Comparison of ENCODE assay signal across 7 mouse cellular contexts in the genomic region with DNA sequence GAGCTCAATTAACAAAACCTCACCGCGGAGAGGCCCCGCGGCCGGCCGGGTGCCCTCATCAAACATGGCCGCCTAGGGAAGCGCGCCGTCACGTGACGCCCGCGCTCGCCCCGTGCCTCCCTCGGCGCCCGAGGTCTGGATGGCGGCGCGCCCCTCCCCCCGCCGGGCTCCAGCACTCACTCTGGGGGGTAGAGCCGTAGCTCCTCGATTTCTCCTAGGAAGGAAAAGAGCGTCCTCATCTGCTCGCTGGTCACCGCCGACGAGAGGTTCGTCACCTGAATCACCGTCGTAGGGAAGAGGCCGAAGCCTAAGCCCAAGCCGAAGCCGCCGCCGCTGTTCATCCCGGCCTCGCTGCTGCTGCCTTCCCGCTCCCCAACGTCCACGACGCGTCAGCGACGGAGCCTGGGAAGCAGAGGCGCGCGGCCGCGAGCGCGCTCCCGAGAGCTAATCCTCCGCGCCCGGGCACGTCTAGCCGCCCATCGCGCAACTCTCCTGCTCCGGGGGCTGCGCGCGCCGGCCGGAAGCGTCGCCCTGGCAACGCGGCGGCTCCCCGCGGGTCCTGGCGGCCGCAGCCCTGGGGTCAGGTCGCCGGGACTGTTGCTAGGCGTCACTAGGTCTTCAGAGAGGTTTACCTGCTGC. TPM values are rescaled to one million over a fixed set of nuclear protein-coding genes. Genes with fewer than 3 reads are reported as not detected.
DNase-seq lines count a peak whose midpoint lies in the region; ATAC-seq and TF ChIP-seq lines count a peak whose summit lies in the region.

A gene (minus strand): TSS at position 490 of the 639 bp plus-strand sequence.

- 0 out of 2 replicates have a peak, but pooled peaks cover 5% of the 10 kb centered on the region for H3K36me3 ChIP-seq in intestine, postnatal 0 days (ENCODE audit: control insufficient read depth, insufficient read depth)
- H3K36me3 ChIP-seq in midbrain, embryonic 12.5 days = peaks cover 5% of the 10 kb centered on the region; the same call in 1 of the 2 replicates
- no peaks in the 10 kb centered on the region for H3K36me3 ChIP-seq in small intestine, adult 2 months (ENCODE audit: control insufficient read depth, insufficient read depth, low read length)

- H3K27ac ChIP-seq in intestine, postnatal 0 days (ENCODE audit: low read depth, low read length) = peak within 1 kb of the TSS; percentile 99
- peak within 1 kb of the TSS; percentile 98 for H3K27ac ChIP-seq in midbrain, embryonic 12.5 days (replicated peaks)
- H3K27ac ChIP-seq in small intestine, adult 2 months (ENCODE audit: insufficient read depth, low read depth, low read length) = peak within 1 kb of the TSS; percentile 92

- no peaks in the 10 kb centered on the region for H3K4me1 ChIP-seq in intestine, postnatal 0 days (replicated peaks; ENCODE audit: control insufficient read depth, insufficient read depth, low read length)
- peaks cover 19% of the 10 kb centered on the region for H3K4me1 ChIP-seq in midbrain, embryonic 12.5 days
- H3K4me1 ChIP-seq in small intestine, adult 2 months (ENCODE audit: control insufficient read depth, insufficient read depth, insufficient read length, low read length) = peaks cover 4% of the 10 kb centered on the region; the same call in 1 of the 2 replicates

- peak; percentile 88 for DNase-seq in adrenal gland, adult 8-10 months
- DNase-seq in embryo, embryonic 9.5 days (ENCODE audit: extremely low spot score) = peak; percentile 95
- no peak for DNase-seq in gonadal fat pad, adult 2 months (ENCODE audit: low read depth)
- peak; percentile 97 for DNase-seq in left cerebral cortex, postnatal 4 days

- no peak for TF ChIP-seq CTCF in intestine, postnatal 0 days (IDR thresholded peaks at IDR 0.05; ENCODE audit: low read depth)
- TF ChIP-seq CTCF in small intestine, adult 2 months (IDR thresholded peaks at IDR 0.05; ENCODE audit: extremely low read depth, insufficient read length, insufficient replicate concordance, low read depth, low read length) = no peak

- H3K4me2 ChIP-seq in intestine, postnatal 0 days (replicated peaks; ENCODE audit: low read depth) = peak within 1 kb of the TSS; percentile 62
- H3K4me2 ChIP-seq in midbrain, embryonic 12.5 days (replicated peaks) = peak within 1 kb of the TSS; percentile 55

- peak; percentile 98 for ATAC-seq in intestine, postnatal 0 days
- ATAC-seq in midbrain, embryonic 12.5 days (ENCODE audit: low FRiP score, low read depth) = peak; percentile 94

- intact Hi-C loops in left cerebral cortex, postnatal 4 days (cut with DNase I) = loop anchor here (10.0 kb wide), 1 partner anchor 271 kb away; no protein-coding TSS in a partner anchor

- TF ChIP-seq POLR2A in small intestine, adult 2 months (IDR thresholded peaks at IDR 0.05; ENCODE audit: low read depth, low read length) = peak; percentile 53

- H3K4me3 ChIP-seq in intestine, postnatal 0 days (ENCODE audit: low read depth, low read length) = peak within 1 kb of the TSS; percentile 64
- peak within 1 kb of the TSS; percentile 75 for H3K4me3 ChIP-seq in midbrain, embryonic 12.5 days
- H3K4me3 ChIP-seq in small intestine, adult 2 months (ENCODE audit: low read depth, low read length) = peak within 1 kb of the TSS; percentile 78

- WGBS in intestine, postnatal 0 days = under 1% methylated on average over 80 of the region's 81 CpGs
- WGBS in midbrain, embryonic 12.5 days = under 1% methylated on average over 81 of the region's 81 CpGs
- under 1% methylated on average over 79 of the region's 81 CpGs for WGBS in small intestine, adult 2 months

- H3K9me3 ChIP-seq in intestine, postnatal 0 days (ENCODE audit: control insufficient read depth) = no peaks in the 10 kb centered on the region
- no peaks in the 10 kb centered on the region for H3K9me3 ChIP-seq in midbrain, embryonic 12.5 days

- H3K9ac ChIP-seq in intestine, postnatal 0 days (ENCODE audit: low read depth, low read length) = peak within 1 kb of the TSS; percentile 86
- H3K9ac ChIP-seq in midbrain, embryonic 12.5 days (replicated peaks) = peak within 1 kb of the TSS; percentile 90

- no peaks in the 10 kb centered on the region for H3K27me3 ChIP-seq in intestine, postnatal 0 days (replicated peaks; ENCODE audit: control insufficient read depth, insufficient read depth, low read length)
- H3K27me3 ChIP-seq in midbrain, embryonic 12.5 days = no peaks in the 10 kb centered on the region; the same call in 1 of the 2 replicates
- no peaks in the 10 kb centered on the region for H3K27me3 ChIP-seq in small intestine, adult 2 months (ENCODE audit: control insufficient read depth, insufficient read depth, low read length)

RNA-seq across cellular contexts. Expression of the gene that starts here (rescaled TPM):
- total RNA-seq in adrenal gland, adult 8-10 months (2022) = 100 to 1,000 TPM in 1 of 4 experiments, 10 to 100 TPM in 3; 49.2 to 112 (median 77.1) TPM
- 37.9 and 50.9 TPM in 2 replicates for polyA plus RNA-seq in gonadal fat pad, adult 2 months (2012; rRNA removed)
- 22.1 and 29.1 TPM in 2 replicates for polyA plus RNA-seq in intestine, postnatal 0 days (2015; fragmentation: Nextera tagmentation; extraction: Ambion mirVana)
- total RNA-seq in left cerebral cortex, postnatal 4 days (2021) = 10 to 100 TPM; 89.1 to 93.2 TPM
- 109 and 118 TPM in 2 replicates for polyA plus RNA-seq in midbrain, embryonic 12.5 days (2016; fragmentation: Nextera tagmentation; extraction: Ambion mirVana)
- 7.9 and 16.5 TPM in 2 replicates for polyA plus RNA-seq in small intestine, adult 2 months (2012; rRNA removed)
